Mouse (Mus musculus): ENCODE data around the gene Alox12b. TPM values are rescaled to one million over a fixed set of nuclear protein-coding genes. Genes with fewer than 3 reads are reported as not detected.

Gene Alox12b
- polyA plus RNA-seq, 1 experiment from 2014 or later = 0.08 TPM

DNA sequence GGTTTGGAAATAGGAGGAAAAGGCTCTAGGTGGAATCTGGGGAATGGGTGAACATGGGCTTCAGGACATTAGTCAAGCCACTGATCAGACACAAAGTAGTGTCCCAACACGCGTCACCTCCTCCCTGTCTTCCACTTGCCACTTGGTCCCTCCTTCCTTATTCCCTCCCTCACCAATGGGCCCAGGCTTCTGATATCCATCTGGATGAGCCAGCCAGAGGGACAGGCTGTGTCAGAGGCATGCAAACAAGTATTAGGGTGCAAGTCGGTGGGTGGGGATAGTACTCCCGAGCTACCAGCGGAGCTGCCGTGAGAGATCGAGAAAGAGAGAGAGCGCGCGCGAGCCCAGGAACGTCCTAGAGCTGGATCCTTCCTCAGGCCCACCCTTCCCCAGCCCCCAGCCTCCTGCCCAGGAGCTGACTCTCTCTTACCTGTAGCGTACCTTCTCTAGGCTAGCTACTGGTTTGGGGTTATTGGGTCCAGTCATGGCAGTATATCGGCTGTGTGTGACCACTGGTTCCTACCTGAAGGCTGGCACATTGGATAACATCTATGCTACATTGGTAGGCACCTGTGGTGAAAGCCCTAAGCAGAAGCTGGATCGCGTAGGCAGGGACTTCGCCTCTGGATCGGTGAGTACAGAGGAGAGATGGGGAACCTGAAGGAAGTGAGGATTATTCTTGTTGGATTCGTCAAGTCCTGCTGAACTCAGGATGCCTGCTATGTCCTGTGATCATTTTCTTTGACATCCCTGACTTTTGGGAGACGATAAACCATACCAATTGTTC, 30.7 kb upstream of the Alox12b start:
- H3K4me1 ChIP-seq (replicated peaks; ENCODE audit: control insufficient read depth, insufficient read depth, low read length) = peaks cover 14% of the 10 kb centered on the region; the same call in 1 of the 2 replicates
- H3K4me3 ChIP-seq (ENCODE audit: low read depth, low read length) = peak overlapping the region; percentile 43
- no peak for ATAC-seq (replicated peaks; ENCODE audit: low FRiP score)
- DNase-seq (ENCODE audit: low spot score) = peak; percentile 56
- no peak overlapping the region for H3K27ac ChIP-seq (ENCODE audit: low read depth, low read length)
- peaks cover 3% of the 10 kb centered on the region; the same call in 1 of the 2 replicates for H3K27me3 ChIP-seq (ENCODE audit: control insufficient read depth, insufficient read depth, low read length)
- WGBS = 10% methylated on average over 20 of the region's 20 CpGs
- H3K9ac ChIP-seq (ENCODE audit: low read length) = peak overlapping the region; percentile 55
- H3K36me3 ChIP-seq (ENCODE audit: control insufficient read depth, insufficient read depth, low read length) = no peaks in the 10 kb centered on the region
- H3K9me3 ChIP-seq (ENCODE audit: control insufficient read depth, low read length) = no peaks in the 10 kb centered on the region
- H3K4me2 ChIP-seq (ENCODE audit: low read depth, low read length, severe bottlenecking) = peak overlapping the region; percentile 63

DNA sequence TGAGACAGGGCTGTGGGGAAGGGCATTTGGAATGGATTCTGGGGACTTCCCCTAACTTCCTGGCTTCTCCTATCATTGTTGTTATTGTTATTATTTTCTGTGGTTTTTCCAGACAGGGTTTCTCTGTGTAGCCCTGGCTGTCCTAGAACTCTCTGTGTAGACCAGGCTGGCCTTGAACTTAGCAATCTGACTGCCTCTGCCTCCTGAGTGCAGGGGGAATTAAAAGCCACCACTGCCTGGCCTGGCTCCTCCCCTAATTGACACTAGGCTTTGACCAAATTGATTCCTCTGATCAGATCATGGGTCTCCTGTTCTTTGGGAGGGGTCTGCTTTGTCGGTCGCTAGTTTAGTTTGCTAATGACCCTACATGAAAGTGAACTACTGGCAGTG, 30.1 kb upstream of the Alox12b start:
- Histone ChIP-seq H3K9ac (ENCODE audit: low read length) (no peak overlapping the region), H3K4me3 (ENCODE audit: low read depth, low read length) (no peak overlapping the region), H3K4me2 (ENCODE audit: low read depth, low read length, severe bottlenecking) (peak overlapping the region; percentile 63; the same call in 1 of the 2 replicates), H3K4me1 (replicated peaks; ENCODE audit: control insufficient read depth, insufficient read depth, low read length) (peaks cover 8% of the 10 kb centered on the region; the same call in 1 of the 2 replicates), H3K27me3 (ENCODE audit: control insufficient read depth, insufficient read depth, low read length) (peaks cover 3% of the 10 kb centered on the region; the same call in 1 of the 2 replicates), H3K9me3 (ENCODE audit: control insufficient read depth, low read length) (no peaks in the 10 kb centered on the region), H3K27ac (ENCODE audit: low read depth, low read length) (no peak overlapping the region), H3K36me3 (ENCODE audit: control insufficient read depth, insufficient read depth, low read length) (no peaks in the 10 kb centered on the region)
- 45% methylated on average over 2 of the region's 2 CpGs for WGBS
- no peak for ATAC-seq (replicated peaks; ENCODE audit: low FRiP score)
- no peak for DNase-seq (ENCODE audit: low spot score)

DNA sequence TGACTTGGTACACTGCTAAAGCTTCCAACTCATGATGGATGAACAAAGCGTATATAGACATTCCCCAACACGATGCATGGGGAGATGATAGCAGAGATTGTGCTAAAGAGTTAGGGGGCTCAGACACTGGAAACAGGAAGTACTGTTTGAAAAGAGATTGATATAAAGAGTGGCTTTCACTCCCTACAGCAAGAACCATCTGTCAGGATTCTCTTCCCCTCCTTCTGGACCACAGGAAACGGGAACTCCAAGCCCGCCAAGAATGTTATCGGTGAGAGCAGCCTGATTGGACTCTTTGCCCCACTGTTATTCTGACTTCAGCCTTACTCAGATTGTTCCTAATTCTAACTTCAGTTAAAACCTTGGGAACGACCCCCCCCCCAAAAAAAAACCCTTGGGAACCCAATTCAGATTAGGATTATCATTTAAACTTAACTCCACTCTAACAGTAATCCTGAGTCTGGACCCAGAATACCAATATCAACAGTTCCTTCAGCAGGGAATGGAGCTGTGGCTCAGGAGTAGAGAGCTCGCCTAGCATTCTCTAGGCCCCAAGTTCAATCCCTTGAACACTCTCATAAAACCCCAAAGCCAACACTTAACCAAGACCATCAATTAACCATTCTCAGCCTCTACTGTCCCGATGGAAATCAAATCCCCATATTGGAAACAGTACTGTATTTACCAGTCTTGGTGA, 28.2 kb upstream of the Alox12b start:
- peaks cover 4% of the 10 kb centered on the region; the same call in 1 of the 2 replicates for H3K27me3 ChIP-seq (ENCODE audit: control insufficient read depth, insufficient read depth, low read length)
- H3K36me3 ChIP-seq (ENCODE audit: control insufficient read depth, insufficient read depth, low read length) = no peaks in the 10 kb centered on the region
- H3K4me2 ChIP-seq (ENCODE audit: low read depth, low read length, severe bottlenecking) = no peak overlapping the region
- no peaks in the 10 kb centered on the region for H3K9me3 ChIP-seq (ENCODE audit: control insufficient read depth, low read length)
- ATAC-seq (replicated peaks; ENCODE audit: low FRiP score) (no peak), DNase-seq (ENCODE audit: low spot score) (no peak)
- 75% methylated on average over 8 of the region's 8 CpGs for WGBS
- no peak overlapping the region for H3K4me3 ChIP-seq (ENCODE audit: low read depth, low read length)
- no peak overlapping the region for H3K27ac ChIP-seq (ENCODE audit: low read depth, low read length)
- peaks cover 7% of the 10 kb centered on the region; the same call in 1 of the 2 replicates for H3K4me1 ChIP-seq (replicated peaks; ENCODE audit: control insufficient read depth, insufficient read depth, low read length)
- H3K9ac ChIP-seq (ENCODE audit: low read length) = no peak overlapping the region

GRCm38 (mm10) chr11:69133566-69133922, 23.2 kb upstream of the Alox12b start:
- no peak for ATAC-seq (replicated peaks; ENCODE audit: low FRiP score)
- Histone ChIP-seq H3K4me3 (ENCODE audit: low read depth, low read length) (peak overlapping the region; percentile 39; the same call in 1 of the 2 replicates), H3K27ac (ENCODE audit: low read depth, low read length) (no peak overlapping the region), H3K36me3 (ENCODE audit: control insufficient read depth, insufficient read depth, low read length) (no peaks in the 10 kb centered on the region), H3K4me2 (ENCODE audit: low read depth, low read length, severe bottlenecking) (peak overlapping the region; percentile 52; the same call in 1 of the 2 replicates), H3K9me3 (ENCODE audit: control insufficient read depth, low read length) (no peaks in the 10 kb centered on the region), H3K4me1 (replicated peaks; ENCODE audit: control insufficient read depth, insufficient read depth, low read length) (no peaks in the 10 kb centered on the region), H3K9ac (ENCODE audit: low read length) (no peak overlapping the region), H3K27me3 (ENCODE audit: control insufficient read depth, insufficient read depth, low read length) (peaks cover 2% of the 10 kb centered on the region; the same call in 1 of the 2 replicates)
- peak; percentile 61 for DNase-seq (ENCODE audit: low spot score)
- 9% methylated on average over 5 of the region's 5 CpGs for WGBS

- WGBS = 2% methylated on average over 34 of the region's 34 CpGs
- ATAC-seq (replicated peaks; ENCODE audit: low FRiP score) = peak; percentile 53; the same call in 1 of the 2 replicates
- H3K27me3 ChIP-seq (ENCODE audit: control insufficient read depth, insufficient read depth, low read length) = peaks cover 2% of the 10 kb centered on the region; the same call in 1 of the 2 replicates
Measured at GRCm38 (mm10) chr11:69133923-69134621, 22.7 kb upstream of the Alox12b start.

GRCm38 (mm10) chr11:69134622-69134968, 22.2 kb upstream of the Alox12b start:
- H3K27ac ChIP-seq (ENCODE audit: low read depth, low read length) = no peak overlapping the region
- WGBS = 28% methylated on average over 8 of the region's 8 CpGs

More at GRCm38 (mm10) chr11:69133923-69134621, 22.7 kb upstream of the Alox12b start:
- peak overlapping the region; percentile 52 for H3K4me2 ChIP-seq (ENCODE audit: low read depth, low read length, severe bottlenecking)
- peak; percentile 74 for DNase-seq (ENCODE audit: low spot score)
- H3K4me1 ChIP-seq (replicated peaks; ENCODE audit: control insufficient read depth, insufficient read depth, low read length) = no peaks in the 10 kb centered on the region
- H3K36me3 ChIP-seq (ENCODE audit: control insufficient read depth, insufficient read depth, low read length) = no peaks in the 10 kb centered on the region
- H3K27ac ChIP-seq (ENCODE audit: low read depth, low read length) = no peak overlapping the region
- no peaks in the 10 kb centered on the region for H3K9me3 ChIP-seq (ENCODE audit: control insufficient read depth, low read length)
- peak overlapping the region; percentile 33 for H3K9ac ChIP-seq (ENCODE audit: low read length)
- H3K4me3 ChIP-seq (ENCODE audit: low read depth, low read length) = peak overlapping the region; percentile 39

DNA sequence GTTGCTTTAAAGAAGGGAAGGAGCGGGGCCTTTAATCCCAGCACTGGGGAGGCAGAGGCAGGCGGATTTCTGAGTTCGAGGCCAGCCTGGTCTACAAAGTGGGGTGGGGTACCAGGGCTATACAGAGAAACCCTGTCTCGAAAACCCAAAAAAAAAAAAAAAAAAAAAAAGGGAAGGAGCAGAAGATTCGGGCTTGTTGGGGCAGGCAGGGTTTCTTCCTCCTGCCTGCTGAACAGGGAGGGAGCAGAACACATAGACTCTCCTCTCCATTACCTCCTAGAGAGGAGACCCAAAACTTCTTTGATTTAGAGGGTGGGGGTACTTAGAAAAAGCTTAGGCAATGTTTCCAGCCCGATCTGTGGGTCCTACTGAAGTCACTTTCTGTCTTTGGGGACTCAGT, 21.4 kb upstream of the Alox12b start:
- Histone ChIP-seq H3K36me3 (ENCODE audit: control insufficient read depth, insufficient read depth, low read length) (no peaks in the 10 kb centered on the region), H3K27ac (ENCODE audit: low read depth, low read length) (no peak overlapping the region), H3K9ac (ENCODE audit: low read length) (no peak overlapping the region), H3K27me3 (ENCODE audit: control insufficient read depth, insufficient read depth, low read length) (peaks cover 2% of the 10 kb centered on the region; the same call in 1 of the 2 replicates), H3K4me1 (replicated peaks; ENCODE audit: control insufficient read depth, insufficient read depth, low read length) (no peaks in the 10 kb centered on the region), H3K9me3 (ENCODE audit: control insufficient read depth, low read length) (no peaks in the 10 kb centered on the region), H3K4me3 (ENCODE audit: low read depth, low read length) (no peak overlapping the region), H3K4me2 (ENCODE audit: low read depth, low read length, severe bottlenecking) (no peak overlapping the region)
- ATAC-seq (replicated peaks; ENCODE audit: low FRiP score) (no peak), DNase-seq (ENCODE audit: low spot score) (no peak)
- 89% methylated on average over 6 of the region's 6 CpGs for WGBS

More at GRCm38 (mm10) chr11:69134622-69134968, 22.2 kb upstream of the Alox12b start:
- Histone ChIP-seq H3K36me3 (ENCODE audit: control insufficient read depth, insufficient read depth, low read length) (no peaks in the 10 kb centered on the region), H3K4me2 (ENCODE audit: low read depth, low read length, severe bottlenecking) (peak overlapping the region; percentile 52), H3K27me3 (ENCODE audit: control insufficient read depth, insufficient read depth, low read length) (peaks cover 2% of the 10 kb centered on the region; the same call in 1 of the 2 replicates), H3K9ac (ENCODE audit: low read length) (peak overlapping the region; percentile 33), H3K4me3 (ENCODE audit: low read depth, low read length) (peak overlapping the region; percentile 39), H3K4me1 (replicated peaks; ENCODE audit: control insufficient read depth, insufficient read depth, low read length) (no peaks in the 10 kb centered on the region), H3K9me3 (ENCODE audit: control insufficient read depth, low read length) (no peaks in the 10 kb centered on the region)
- DNase-seq (ENCODE audit: low spot score) = no peak
- ATAC-seq (replicated peaks; ENCODE audit: low FRiP score) = 0 out of 2 replicates have a peak, but pooled peaks have one; percentile 44

DNA sequence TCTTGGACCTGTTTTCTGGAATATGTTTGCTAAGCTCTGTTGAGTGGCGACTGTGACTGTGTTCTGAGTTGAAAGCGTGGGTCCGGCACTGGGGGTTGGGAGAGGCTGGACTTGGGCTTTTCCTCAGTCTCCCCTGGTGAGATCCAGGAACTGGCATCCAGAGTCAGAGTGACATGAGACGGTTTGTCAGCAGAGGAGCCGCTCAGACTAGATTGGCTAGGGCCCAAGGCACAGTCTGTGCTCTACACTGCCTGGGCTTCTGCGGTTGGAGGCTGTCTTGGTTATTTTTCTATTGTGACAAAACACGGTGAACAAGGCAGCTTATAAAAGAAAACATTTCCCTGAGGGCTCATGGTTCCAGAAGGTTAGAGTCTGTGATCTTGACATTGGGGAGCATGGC, 9.2 kb upstream of the Alox12b start:
- H3K9me3 ChIP-seq (ENCODE audit: control insufficient read depth, low read length) = no peaks in the 10 kb centered on the region
- no peak overlapping the region for H3K9ac ChIP-seq (ENCODE audit: low read length)
- 0 out of 2 replicates have a peak, but pooled peaks cover 2% of the 10 kb centered on the region for H3K4me1 ChIP-seq (replicated peaks; ENCODE audit: control insufficient read depth, insufficient read depth, low read length)
- no peak overlapping the region for H3K27ac ChIP-seq (ENCODE audit: low read depth, low read length)
- DNase-seq (ENCODE audit: low spot score) (no peak), ATAC-seq (replicated peaks; ENCODE audit: low FRiP score) (no peak)
- no peak overlapping the region for H3K4me3 ChIP-seq (ENCODE audit: low read depth, low read length)
- no peaks in the 10 kb centered on the region; the same call in 1 of the 2 replicates for H3K27me3 ChIP-seq (ENCODE audit: control insufficient read depth, insufficient read depth, low read length)
- H3K36me3 ChIP-seq (ENCODE audit: control insufficient read depth, insufficient read depth, low read length) = no peaks in the 10 kb centered on the region
- no peak overlapping the region for H3K4me2 ChIP-seq (ENCODE audit: low read depth, low read length, severe bottlenecking)
- 73% methylated on average over 7 of the region's 7 CpGs for WGBS

Data from forebrain, embryonic 11.5 days (tissue).